Mouse (Mus musculus) limb, embryonic 12.5 days (tissue): Measurements from ENCODE around the gene Wasf2. TPM values are rescaled to one million over a fixed set of nuclear protein-coding genes. Genes with fewer than 3 reads are reported as not detected.

ENCODE experiments used
- ATAC-seq: fragments of 200-750 bp; cut with Nextera tagmentation; 2 replicates; pipeline ENCODE4 v1.8.0; 2017; ENCODE audit warnings: low read depth, moderate TSS enrichment; ENCODE audit not compliant: insufficient number of reproducible peaks, insufficient read depth, low FRiP score, low TSS enrichment
- H3K27ac ChIP-seq: fragments of 300-500 bp; sonication (generic); 2 replicates; pipeline ENCODE4 v1.5.1; 2016; ENCODE audit warnings: mild to moderate bottlenecking, moderate library complexity
- H3K27me3 ChIP-seq: fragments of 300-500 bp; sonication (generic); 2 replicates; pipeline ENCODE4 v1.6.1; 2016; ENCODE audit warnings: mild to moderate bottlenecking, moderate library complexity
- H3K36me3 ChIP-seq: fragments of 300-500 bp; sonication (generic); 2 replicates; pipeline ENCODE4 v1.6.1; 2016; ENCODE audit warnings: mild to moderate bottlenecking, moderate library complexity
- H3K4me1 ChIP-seq: fragments of 300-500 bp; sonication (generic); replicated peaks from 2 replicates; pipeline ENCODE4 v1.6.1; 2016
- H3K4me2 ChIP-seq: fragments of 300-500 bp; sonication (generic); 2 replicates; pipeline ENCODE4 v1.6.1; 2016; ENCODE audit warnings: mild to moderate bottlenecking, moderate library complexity
- H3K4me3 ChIP-seq: fragments of 300-500 bp; sonication (generic); replicated peaks from 2 replicates; pipeline ENCODE4 v1.5.1; 2016; ENCODE audit warnings: mild to moderate bottlenecking
- H3K9ac ChIP-seq: fragments of 300-500 bp; sonication (generic); replicated peaks from 2 replicates; pipeline ENCODE4 v1.6.1; 2016; ENCODE audit warnings: mild to moderate bottlenecking, moderate library complexity
- H3K9me3 ChIP-seq: fragments of 300-500 bp; sonication (generic); 2 replicates; pipeline ENCODE4 v1.6.1; 2016; ENCODE audit warnings: mild to moderate bottlenecking, moderate library complexity
- WGBS: fragments of 180-500 bp; shearing (Covaris S2); methylation state at CpG from one replicate; pipeline ENCODE4 v1.1.7; 2016; 5-methylcytosine and 5-hydroxymethylcytosine counted together
- microRNA-seq: library from miRNA; unstranded; fragments of <30 nt; microRNA quantifications from one replicate; pipeline ENCODE4, GENCODE M21; 2017
- polyA plus RNA-seq: library from polyadenylated mRNA; unstranded; fragments of >200 nt; fragmentation: Nextera tagmentation; extraction: Ambion mirVana; gene quantifications from 2 replicates; pipeline ENCODE4 v1.2.1, GENCODE M21; 2016

Wasf2 gene
- polyA plus RNA-seq, 1 experiment from 2014 or later = 81.6 TPM

DNA sequence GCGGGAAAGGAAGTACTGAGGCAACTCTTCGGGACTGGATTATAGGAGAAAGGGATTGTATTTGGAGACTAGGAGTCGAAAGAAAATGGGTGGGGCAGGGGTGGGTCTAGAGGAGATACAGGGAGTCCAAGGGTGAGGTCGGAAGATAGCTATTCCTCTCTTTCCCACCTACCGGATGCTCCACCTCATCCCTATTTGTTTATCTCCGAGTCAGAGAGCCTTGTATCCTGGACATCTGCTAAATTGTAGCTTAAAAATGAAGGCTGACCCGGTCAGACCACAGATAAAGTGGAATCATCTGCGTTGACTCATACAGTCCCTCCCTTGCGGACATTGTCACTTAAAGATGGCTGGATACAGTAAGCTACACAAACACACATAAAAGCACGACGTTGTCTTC, 111.6 kb downstream of the Wasf2 start:
- WGBS = 38% methylated on average over 11 of the region's 11 CpGs
- Histone ChIP-seq H3K4me2 (peak overlapping the region; percentile 74), H3K4me3 (peak overlapping the region; percentile 65), H3K27ac (no peak overlapping the region), H3K9me3 (no peaks in the 10 kb centered on the region), H3K4me1 (peaks cover 9% of the 10 kb centered on the region), H3K36me3 (no peaks in the 10 kb centered on the region), H3K9ac (no peak overlapping the region), H3K27me3 (peaks cover 58% of the 10 kb centered on the region)
- ATAC-seq = no peak

DNA sequence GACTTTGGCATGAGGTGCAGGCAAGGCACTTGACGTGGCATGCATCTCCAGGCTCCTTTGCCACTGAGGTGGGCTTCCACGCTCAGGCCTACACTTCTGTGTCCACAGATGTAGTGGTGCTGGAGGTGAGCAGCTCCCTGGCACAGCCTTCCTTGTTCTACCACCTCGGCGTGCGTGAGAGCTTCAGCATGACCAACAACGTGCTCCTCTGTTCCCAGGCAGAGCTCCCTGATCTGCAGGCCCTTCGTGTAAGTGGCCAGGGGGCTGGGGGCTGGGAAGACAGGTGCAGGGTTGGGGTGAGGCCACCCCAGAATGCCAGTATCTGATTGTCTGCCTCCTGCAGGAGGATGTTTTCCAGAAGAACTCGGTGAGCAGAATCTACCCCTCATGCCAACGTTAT, 112.4 kb downstream of the Wasf2 start:
- no peak for ATAC-seq
- no peak overlapping the region for H3K4me2 ChIP-seq
- no peaks in the 10 kb centered on the region for H3K9me3 ChIP-seq
- H3K36me3 ChIP-seq = no peaks in the 10 kb centered on the region
- no peak overlapping the region for H3K9ac ChIP-seq
- H3K27me3 ChIP-seq = peaks cover 63% of the 10 kb centered on the region
- H3K27ac ChIP-seq = no peak overlapping the region
- WGBS = 67% methylated on average over 9 of the region's 9 CpGs
- no peak overlapping the region for H3K4me3 ChIP-seq
- H3K4me1 ChIP-seq = peaks cover 13% of the 10 kb centered on the region

DNA sequence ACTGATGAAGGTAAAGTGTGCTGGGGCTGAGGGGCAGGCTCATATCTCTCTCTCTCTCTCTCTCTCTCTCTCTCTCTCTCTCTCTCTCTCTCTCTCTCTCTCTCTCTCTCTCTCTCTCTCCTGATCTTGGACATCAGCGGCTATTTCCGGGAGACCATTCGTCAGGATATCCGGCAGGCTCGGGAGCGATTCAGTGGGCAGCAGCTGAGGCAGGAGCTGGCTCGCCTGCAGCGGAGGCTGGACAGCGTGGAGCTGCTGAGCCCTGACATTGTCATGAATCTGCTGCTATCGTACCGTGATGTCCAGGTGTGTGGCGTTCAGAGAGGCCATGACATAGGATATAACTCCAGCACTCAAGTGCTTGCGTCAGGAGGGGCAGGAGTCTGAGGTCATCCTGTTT, 113.2 kb downstream of the Wasf2 start:
- H3K4me1 ChIP-seq = peaks cover 13% of the 10 kb centered on the region
- ATAC-seq = no peak
- no peak overlapping the region for H3K9ac ChIP-seq
- peaks cover 71% of the 10 kb centered on the region for H3K27me3 ChIP-seq
- 46% methylated on average over 13 of the region's 13 CpGs for WGBS
- no peak overlapping the region for H3K27ac ChIP-seq
- H3K36me3 ChIP-seq = no peaks in the 10 kb centered on the region
- H3K4me3 ChIP-seq = no peak overlapping the region
- H3K9me3 ChIP-seq = no peaks in the 10 kb centered on the region
- no peak overlapping the region for H3K4me2 ChIP-seq

DNA sequence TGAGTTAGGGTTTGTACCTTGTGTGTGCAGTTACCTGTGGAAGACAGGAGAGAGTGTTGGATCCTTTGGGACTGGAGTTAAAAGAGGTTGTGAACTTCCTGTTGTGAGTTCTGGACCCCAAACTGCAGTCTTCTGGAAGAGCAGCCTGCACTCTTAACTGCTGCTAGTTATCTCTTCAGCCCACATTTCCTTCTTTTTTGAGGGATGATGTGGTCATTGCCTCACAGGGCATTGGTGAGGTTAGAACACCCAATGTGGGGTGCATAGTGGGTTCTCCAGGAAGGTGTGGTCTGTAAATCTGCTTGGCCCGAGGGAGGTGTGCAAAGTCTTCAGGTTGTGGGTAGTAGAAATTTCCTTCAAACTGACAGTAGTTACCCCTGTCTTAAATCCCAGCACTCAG, 114.0 kb downstream of the Wasf2 start:
- Histone ChIP-seq H3K9ac (no peak overlapping the region), H3K36me3 (no peaks in the 10 kb centered on the region), H3K27me3 (peaks cover 79% of the 10 kb centered on the region), H3K9me3 (no peaks in the 10 kb centered on the region), H3K4me2 (no peak overlapping the region), H3K4me3 (no peak overlapping the region), H3K27ac (no peak overlapping the region), H3K4me1 (peaks cover 13% of the 10 kb centered on the region)
- ATAC-seq = no peak
- WGBS = 77% methylated on average over 1 of the region's 1 CpGs

DNA sequence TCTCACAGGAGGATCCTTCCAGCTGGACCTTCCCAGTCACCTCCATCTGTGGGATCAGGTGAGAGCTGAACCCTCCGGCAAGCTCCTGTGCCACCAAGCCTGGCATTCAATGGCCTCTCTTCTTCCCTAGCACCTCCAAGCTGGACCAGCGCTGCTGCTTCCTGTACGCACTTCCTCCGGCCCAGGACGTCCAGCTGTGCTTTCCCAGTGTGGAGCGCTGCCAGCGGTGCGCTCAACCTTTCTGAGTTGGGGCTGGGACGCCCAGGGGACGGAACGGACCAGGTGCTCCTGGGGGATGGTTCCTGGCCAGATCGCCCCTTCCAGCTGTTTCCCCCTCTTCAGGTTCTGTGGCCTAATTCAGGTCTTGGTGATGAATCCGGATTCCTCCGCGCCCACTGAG, 116.8 kb downstream of the Wasf2 start:
- no peak for ATAC-seq
- Histone ChIP-seq H3K27me3 (peaks cover 89% of the 10 kb centered on the region), H3K27ac (no peak overlapping the region), H3K9me3 (no peaks in the 10 kb centered on the region), H3K9ac (no peak overlapping the region), H3K4me3 (no peak overlapping the region), H3K36me3 (no peaks in the 10 kb centered on the region), H3K4me2 (no peak overlapping the region), H3K4me1 (peaks cover 14% of the 10 kb centered on the region)
- WGBS = 19% methylated on average over 15 of the region's 15 CpGs

DNA sequence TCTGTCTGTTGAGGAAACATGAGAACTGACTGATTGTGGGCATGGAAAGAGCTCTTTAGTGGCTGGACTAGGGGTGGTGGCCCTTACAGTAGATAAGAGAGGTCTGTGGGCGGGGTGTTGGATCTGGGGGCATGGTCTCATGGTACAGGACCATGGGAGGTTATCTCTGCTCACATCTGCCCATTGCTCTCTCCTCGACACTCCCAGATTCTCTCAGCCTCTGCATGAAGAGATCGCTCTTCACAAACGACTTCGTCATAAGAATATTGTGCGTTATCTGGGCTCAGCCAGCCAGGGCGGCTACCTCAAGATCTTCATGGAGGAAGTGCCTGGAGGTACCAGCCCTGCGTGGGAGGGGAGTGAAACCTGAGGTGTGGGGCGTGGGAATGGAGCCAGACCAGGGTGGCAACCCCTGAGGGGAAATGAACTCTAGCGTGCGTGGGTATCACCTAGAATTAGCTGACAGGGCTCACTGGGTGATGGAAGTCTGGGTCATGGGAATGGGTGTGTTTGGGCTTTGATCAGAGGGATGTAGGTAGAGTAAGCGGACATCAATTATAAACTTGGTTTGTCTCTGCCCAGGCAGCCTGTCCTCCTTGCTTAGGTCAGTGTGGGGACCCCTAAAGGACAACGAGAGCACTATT, 117.6 kb downstream of the Wasf2 start:
- Histone ChIP-seq H3K36me3 (no peaks in the 10 kb centered on the region), H3K9me3 (no peaks in the 10 kb centered on the region), H3K27me3 (peaks cover 89% of the 10 kb centered on the region), H3K9ac (no peak overlapping the region), H3K4me3 (no peak overlapping the region), H3K4me1 (peaks cover 14% of the 10 kb centered on the region), H3K27ac (no peak overlapping the region), H3K4me2 (no peak overlapping the region)
- WGBS = 75% methylated on average over 13 of the region's 13 CpGs
- no peak for ATAC-seq

Small RNAs within 50 kb of the gene (microRNA-seq; reads per million reads assigned to microRNA genes)
- not detected for gene Mir7017

Other genes with a start within 250 kb of the Wasf2 start
- 61.1 and 62.8 TPM in 2 replicates for gene Stx12, start 246.0 kb upstream of the Wasf2 start, polyA plus RNA-seq
- gene Fam76a, start 207.9 kb upstream of the Wasf2 start, polyA plus RNA-seq = 25.8 and 31.7 TPM in 2 replicates
- 0.26 and 0.36 TPM in 2 replicates for gene Fgr, start 156.4 kb upstream of the Wasf2 start, polyA plus RNA-seq
- 13.2 and 14.5 TPM in 2 replicates for gene Ahdc1, start 119.2 kb upstream of the Wasf2 start, polyA plus RNA-seq
- gene Cd164l2, start 81.6 kb downstream of the Wasf2 start, polyA plus RNA-seq = 3.2 and 4.6 TPM in 2 replicates
- gene Gpr3, start 82.0 kb downstream of the Wasf2 start, polyA plus RNA-seq = 0.24 and 0.58 TPM in 2 replicates
- gene Map3k6, start 110.3 kb downstream of the Wasf2 start, polyA plus RNA-seq = 2.3 and 2.9 TPM in 2 replicates
- 3.8 and 4.1 TPM in 2 replicates for gene Sytl1, start 132.6 kb downstream of the Wasf2 start, polyA plus RNA-seq
- gene Tmem222, start 147.3 kb downstream of the Wasf2 start, polyA plus RNA-seq = 81.4 and 85.3 TPM in 2 replicates
- gene Wdtc1, start 223.0 kb downstream of the Wasf2 start, polyA plus RNA-seq = 12.2 and 17.6 TPM in 2 replicates
- 7.3 and 7.8 TPM in 2 replicates for gene Slc9a1, start 239.2 kb downstream of the Wasf2 start, polyA plus RNA-seq